Mouse (Mus musculus): ENCODE data around the gene Olfr346. TPM values are rescaled to one million over a fixed set of nuclear protein-coding genes. Genes with fewer than 3 reads are reported as not detected.
A peak's percentile ranks its signal among the peaks of the same experiment; 100 is the strongest.

The Olfr346 gene
- total RNA-seq (2012; rRNA removed), result not detected in 2 replicates

DNA sequence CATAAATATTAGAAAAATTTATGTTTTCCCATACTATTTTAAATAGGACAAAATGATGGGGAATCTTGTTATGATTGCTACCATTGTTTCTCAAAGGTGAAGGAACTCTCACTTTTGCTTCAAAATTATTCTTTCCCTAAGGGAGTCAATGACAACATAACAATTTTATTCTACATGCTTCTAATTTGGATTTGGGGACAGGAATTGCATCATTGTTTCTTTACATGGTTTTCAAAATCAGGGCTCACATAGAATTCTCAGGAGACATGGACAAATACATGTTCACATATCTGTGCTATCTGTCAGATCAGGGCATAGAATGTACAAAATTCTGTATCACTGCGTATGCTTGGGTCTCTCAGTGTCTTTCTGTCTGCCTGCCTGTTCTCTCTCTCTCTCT lies at the start of gene Olfr346:
TSS of gene Olfr346 (plus strand) at position 301 of the 400 bp plus-strand sequence.
- TF ChIP-seq HCFC1 (IDR thresholded peaks at IDR 0.05; ENCODE audit: borderline replicate concordance, insufficient read depth, low read length) (no peak), ZNF384 (IDR thresholded peaks at IDR 0.05; ENCODE audit: low read depth, low read length) (no peak), CHD2 (IDR thresholded peaks at IDR 0.05; ENCODE audit: low read depth, low read length) (no peak), ZC3H11A (IDR thresholded peaks at IDR 0.05; ENCODE audit: borderline replicate concordance, low read depth, low read length) (no peak), MAFK (IDR thresholded peaks at IDR 0.05; ENCODE audit: insufficient read depth, low read depth, low read length) (no peak)
- Histone ChIP-seq H3K27ac (ENCODE audit: insufficient read depth, low read depth, low read length, poor library complexity, severe bottlenecking) (no peak within 1 kb of the TSS), H3K4me3 (ENCODE audit: insufficient read depth in 1 of 2, low read depth in 1 of 2, low read length in 2 of 2, poor library complexity in 1 of 2, severe bottlenecking in 1 of 2) (no peak within 1 kb of the TSS), H3K9ac (ENCODE audit: insufficient read depth, low read depth, low read length, poor library complexity, severe bottlenecking) (no peak within 1 kb of the TSS), H3K9me3 (ENCODE audit: control insufficient read depth, insufficient read depth, low read depth, low read length) (no peaks in the 10 kb centered on the region), H3K4me1 (ENCODE audit: control insufficient read depth in 2 of 2, insufficient read depth in 2 of 2, low read length in 2 of 2, poor library complexity in 1 of 2) (no peaks in the 10 kb centered on the region), H3K36me3 (ENCODE audit: control insufficient read depth, insufficient read depth, low read length, poor library complexity, severe bottlenecking) (no peaks in the 10 kb centered on the region)
- DNase-seq (ENCODE audit: low read depth, low spot score), result no peak
- in situ Hi-C loops (cut with MboI; ENCODE audit: low sequenced_read_pairs in 2 of 2, unreplicated experiment in 2 of 2), result no loop called here

DNA sequence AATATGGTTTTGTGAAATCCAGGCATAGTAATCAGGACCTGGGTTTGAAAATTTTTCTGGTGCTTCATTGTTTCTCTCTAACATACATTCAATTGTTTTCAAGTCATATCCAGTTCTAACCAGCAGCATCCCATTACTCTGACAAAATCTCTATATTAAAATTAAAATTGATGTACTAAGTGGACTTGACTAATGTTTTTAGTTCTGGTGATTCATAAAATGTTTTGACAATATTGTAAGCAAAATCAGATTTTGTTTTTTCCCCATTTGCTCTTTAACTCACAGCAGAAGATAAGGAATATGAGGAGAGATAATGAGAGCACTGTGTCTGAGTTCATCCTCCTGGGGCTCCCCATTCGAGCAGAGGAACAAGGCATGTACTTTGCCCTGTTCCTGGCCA lies 45.8 kb upstream of the Olfr346 start, which contains the start of gene Olfr345:
TSS of gene Olfr345 (plus strand) at position 301 of the 400 bp plus-strand sequence.
- DNase-seq (ENCODE audit: low read depth, low spot score), result no peak
- in situ Hi-C loops (cut with MboI; ENCODE audit: low sequenced_read_pairs in 2 of 2, unreplicated experiment in 2 of 2), result no loop called here

DNA sequence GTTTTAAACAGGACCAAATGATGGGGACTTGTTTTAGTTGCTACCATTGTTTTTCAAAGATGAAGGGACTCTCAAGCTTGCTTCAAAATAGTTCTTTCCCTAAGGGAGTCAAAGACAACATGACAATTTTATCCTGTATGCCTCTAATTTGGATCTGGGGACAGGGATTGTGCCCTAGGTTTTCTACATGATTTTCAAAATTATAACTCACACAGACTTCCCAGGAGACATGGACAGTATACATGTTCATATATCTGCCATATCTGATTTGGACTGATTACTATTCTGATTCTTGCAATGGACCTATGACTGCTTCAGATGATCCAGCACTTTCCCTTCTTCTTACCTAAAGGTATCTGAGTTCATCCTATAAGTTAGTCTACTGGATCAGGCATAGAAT lies 46.0 kb downstream of the Olfr346 start, which contains the start of gene Olfr347:
TSS of gene Olfr347 (plus strand) at position 301 of the 400 bp plus-strand sequence.
- DNase-seq (ENCODE audit: low read depth, low spot score), result no peak
- TF ChIP-seq ZNF384 (IDR thresholded peaks at IDR 0.05; ENCODE audit: low read depth, low read length), result no peak
- TF ChIP-seq CHD2 (IDR thresholded peaks at IDR 0.05; ENCODE audit: low read depth, low read length), result no peak
- TF ChIP-seq ZC3H11A (IDR thresholded peaks at IDR 0.05; ENCODE audit: borderline replicate concordance, low read depth, low read length), result no peak
- TF ChIP-seq HCFC1 (IDR thresholded peaks at IDR 0.05; ENCODE audit: borderline replicate concordance, insufficient read depth, low read length), result no peak
- TF ChIP-seq MAFK (IDR thresholded peaks at IDR 0.05; ENCODE audit: insufficient read depth, low read depth, low read length), result no peak
- in situ Hi-C loops (cut with MboI; ENCODE audit: low sequenced_read_pairs in 2 of 2, unreplicated experiment in 2 of 2), result no loop called here
- Histone ChIP-seq H3K27ac (ENCODE audit: insufficient read depth, low read depth, low read length, poor library complexity, severe bottlenecking) (no peak within 1 kb of the TSS), H3K4me3 (ENCODE audit: insufficient read depth in 1 of 2, low read depth in 1 of 2, low read length in 2 of 2, poor library complexity in 1 of 2, severe bottlenecking in 1 of 2) (no peak within 1 kb of the TSS), H3K4me1 (ENCODE audit: control insufficient read depth in 2 of 2, insufficient read depth in 2 of 2, low read length in 2 of 2, poor library complexity in 1 of 2) (no peaks in the 10 kb centered on the region), H3K9ac (ENCODE audit: insufficient read depth, low read depth, low read length, poor library complexity, severe bottlenecking) (no peak within 1 kb of the TSS), H3K36me3 (ENCODE audit: control insufficient read depth, insufficient read depth, low read length, poor library complexity, severe bottlenecking) (no peaks in the 10 kb centered on the region), H3K9me3 (ENCODE audit: control insufficient read depth, insufficient read depth, low read depth, low read length) (no peaks in the 10 kb centered on the region)

More for the DNA sequence above, 45.8 kb upstream of the Olfr346 start, which contains the start of gene Olfr345:
- no peaks in the 10 kb centered on the region for H3K36me3 ChIP-seq (ENCODE audit: control insufficient read depth, insufficient read depth, low read length, poor library complexity, severe bottlenecking)
- no peak within 1 kb of the TSS for H3K9ac ChIP-seq (ENCODE audit: insufficient read depth, low read depth, low read length, poor library complexity, severe bottlenecking)
- H3K4me3 ChIP-seq (ENCODE audit: insufficient read depth in 1 of 2, low read depth in 1 of 2, low read length in 2 of 2, poor library complexity in 1 of 2, severe bottlenecking in 1 of 2), result no peak within 1 kb of the TSS
- H3K4me1 ChIP-seq (ENCODE audit: control insufficient read depth in 2 of 2, insufficient read depth in 2 of 2, low read length in 2 of 2, poor library complexity in 1 of 2), result no peaks in the 10 kb centered on the region
- no peak within 1 kb of the TSS for H3K27ac ChIP-seq (ENCODE audit: insufficient read depth, low read depth, low read length, poor library complexity, severe bottlenecking)
- TF ChIP-seq CHD2 (IDR thresholded peaks at IDR 0.05; ENCODE audit: low read depth, low read length) (no peak), HCFC1 (IDR thresholded peaks at IDR 0.05; ENCODE audit: borderline replicate concordance, insufficient read depth, low read length) (no peak), ZC3H11A (IDR thresholded peaks at IDR 0.05; ENCODE audit: borderline replicate concordance, low read depth, low read length) (no peak), MAFK (IDR thresholded peaks at IDR 0.05; ENCODE audit: insufficient read depth, low read depth, low read length) (no peak), ZNF384 (IDR thresholded peaks at IDR 0.05; ENCODE audit: low read depth, low read length) (no peak)
- H3K9me3 ChIP-seq (ENCODE audit: control insufficient read depth, insufficient read depth, low read depth, low read length), result no peaks in the 10 kb centered on the region

DNA sequence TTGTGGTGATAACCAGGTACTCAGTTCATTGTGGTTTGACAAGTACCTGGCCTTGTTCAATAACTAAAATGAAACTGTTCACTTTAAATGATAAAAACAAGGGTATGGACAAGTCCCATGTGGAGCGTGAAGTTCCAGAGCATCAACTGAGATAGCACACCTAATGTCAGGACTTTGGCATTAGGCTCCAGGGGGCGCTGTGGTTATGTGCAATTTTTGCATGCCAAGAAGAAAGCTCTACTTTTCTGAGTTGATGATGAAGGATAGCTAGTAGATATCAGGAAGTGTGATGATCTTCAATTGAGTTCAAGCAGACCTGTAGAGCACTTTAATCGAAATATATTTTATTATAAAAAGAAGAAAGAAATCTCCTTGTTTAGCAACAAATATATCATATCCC lies 50.6 kb downstream of the Olfr346 start:
- TF ChIP-seq ZNF384 (IDR thresholded peaks at IDR 0.05; ENCODE audit: low read depth, low read length), result no peak
- no peak for TF ChIP-seq MAFK (IDR thresholded peaks at IDR 0.05; ENCODE audit: insufficient read depth, low read depth, low read length)
- TF ChIP-seq HCFC1 (IDR thresholded peaks at IDR 0.05; ENCODE audit: borderline replicate concordance, insufficient read depth, low read length), result no peak
- no peak for TF ChIP-seq CHD2 (IDR thresholded peaks at IDR 0.05; ENCODE audit: low read depth, low read length)
- TF ChIP-seq ZC3H11A (IDR thresholded peaks at IDR 0.05; ENCODE audit: borderline replicate concordance, low read depth, low read length), result peak; percentile 49; the same call in 1 of the 2 replicates
- no peak overlapping the region for H3K9ac ChIP-seq (ENCODE audit: insufficient read depth, low read depth, low read length, poor library complexity, severe bottlenecking)
- in situ Hi-C loops (cut with MboI; ENCODE audit: low sequenced_read_pairs in 2 of 2, unreplicated experiment in 2 of 2), result no loop called here
- no peaks in the 10 kb centered on the region for H3K9me3 ChIP-seq (ENCODE audit: control insufficient read depth, insufficient read depth, low read depth, low read length)
- no peaks in the 10 kb centered on the region for H3K4me1 ChIP-seq (ENCODE audit: control insufficient read depth in 2 of 2, insufficient read depth in 2 of 2, low read length in 2 of 2, poor library complexity in 1 of 2)
- no peak overlapping the region for H3K4me3 ChIP-seq (ENCODE audit: insufficient read depth in 1 of 2, low read depth in 1 of 2, low read length in 2 of 2, poor library complexity in 1 of 2, severe bottlenecking in 1 of 2)
- H3K27ac ChIP-seq (ENCODE audit: insufficient read depth, low read depth, low read length, poor library complexity, severe bottlenecking), result no peak overlapping the region
- peak; percentile 28 for DNase-seq (ENCODE audit: low read depth, low spot score)
- H3K36me3 ChIP-seq (ENCODE audit: control insufficient read depth, insufficient read depth, low read length, poor library complexity, severe bottlenecking), result no peaks in the 10 kb centered on the region

Other genes with a start within 250 kb of the Olfr346 start
- 0.69 TPM in 1 of 2 replicates, not detected in the other for gene Olfr340, start 233.2 kb upstream of the Olfr346 start, total RNA-seq (2012; rRNA removed)
- not detected in 2 replicates for gene Olfr341, start 203.3 kb upstream of the Olfr346 start, total RNA-seq (2012; rRNA removed)
- gene Olfr342, start 160.8 kb upstream of the Olfr346 start, total RNA-seq (2012; rRNA removed), result not detected in 2 replicates
- gene Olfr344, start 119.1 kb upstream of the Olfr346 start, total RNA-seq (2012; rRNA removed), result not detected in 2 replicates
- gene Olfr345, start 45.7 kb upstream of the Olfr346 start, total RNA-seq (2012; rRNA removed), result not detected in 2 replicates
- gene Olfr347, start 46.1 kb downstream of the Olfr346 start, total RNA-seq (2012; rRNA removed), result not detected in 2 replicates
- gene Olfr348, start 98.5 kb downstream of the Olfr346 start, total RNA-seq (2012; rRNA removed), result not detected in 2 replicates
- not detected in 2 replicates for gene Olfr50, start 104.8 kb downstream of the Olfr346 start, total RNA-seq (2012; rRNA removed)
- gene Olfr3, start 131.2 kb downstream of the Olfr346 start, total RNA-seq (2012; rRNA removed), result not detected in 2 replicates
- gene Olfr350, start 160.5 kb downstream of the Olfr346 start, total RNA-seq (2012; rRNA removed), result not detected in 2 replicates
- not detected in 2 replicates for gene Olfr351, start 176.9 kb downstream of the Olfr346 start, total RNA-seq (2012; rRNA removed)
- not detected in 2 replicates for gene Olfr352, start 182.7 kb downstream of the Olfr346 start, total RNA-seq (2012; rRNA removed)
- not detected in 2 replicates for gene Olfr353, start 207.1 kb downstream of the Olfr346 start, total RNA-seq (2012; rRNA removed)
- gene Olfr354, start 219.9 kb downstream of the Olfr346 start, total RNA-seq (2012; rRNA removed), result not detected in 2 replicates
- not detected in 2 replicates for gene Olfr355, start 243.1 kb downstream of the Olfr346 start, total RNA-seq (2012; rRNA removed)